In the genomic region with DNA sequence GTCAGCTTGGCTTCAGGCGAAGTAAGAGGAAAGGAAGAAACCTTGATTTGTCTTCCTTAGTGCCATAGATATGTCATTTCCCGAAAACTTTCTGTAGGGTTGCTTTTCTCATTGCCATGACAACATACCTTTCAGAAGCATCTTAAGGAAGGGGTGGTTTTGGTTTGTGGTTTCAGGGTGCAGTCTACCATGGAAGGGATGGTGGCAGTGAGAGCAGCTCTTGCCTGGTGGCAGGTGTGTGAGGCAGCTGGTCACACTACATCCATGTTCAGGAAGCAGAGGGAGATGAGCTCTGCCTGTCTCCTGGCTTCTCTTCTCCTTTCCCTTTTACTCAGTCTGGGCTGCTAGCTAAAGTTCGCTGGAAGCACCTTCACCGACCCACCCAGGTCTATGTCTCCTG, we compare ENCODE assay signal across 26 mouse cellular contexts.
"Had no signal": no experiment of that assay in that cellular context is flagged by ENCODE, and none has a peak within 500 bp of the region (broad histone marks: within the 10 kb centered on the region; RNA-seq: fewer than 3 reads in every experiment).

No protein-coding gene starts in this region.

- DNase-seq: gastrocnemius, postnatal 14 days; gastrocnemius, postnatal 36 days; heart, adult 11 months; heart, adult 2 months; heart, postnatal 4 days; kidney, adult 18-20 months; kidney, adult 8-10 months; kidney, postnatal 10 days; kidney, postnatal 25 days; kidney, postnatal 4 days; liver had no signal

- H3K9me3 ChIP-seq: heart, embryonic 13.5 days; heart, embryonic 15.5 days; hindbrain, embryonic 10.5 days; hindbrain, embryonic 12.5 days; intestine, embryonic 15.5 days; limb, embryonic 10.5 days; limb, embryonic 12.5 days had no signal

- H3K4me3 ChIP-seq: heart, adult 2 months; heart, embryonic 13.5 days; heart, embryonic 15.5 days; hindbrain, embryonic 10.5 days; hindbrain, embryonic 12.5 days; intestine, embryonic 15.5 days; layer of hippocampus, adult 2 months; left cerebral cortex, adult 2 months; limb, embryonic 10.5 days; limb, embryonic 12.5 days had no signal

- H3K4me2 ChIP-seq: heart, embryonic 11.5 days; heart, embryonic 13.5 days; heart, embryonic 15.5 days; hindbrain, embryonic 12.5 days; hindbrain, embryonic 14.5 days; intestine, embryonic 15.5 days; limb, embryonic 12.5 days; liver, embryonic 11.5 days had no signal

- H3K4me1 ChIP-seq: hindbrain, embryonic 12.5 days; intestine, embryonic 15.5 days; limb, embryonic 10.5 days had no signal

- H3K9ac ChIP-seq: heart, embryonic 13.5 days; heart, embryonic 15.5 days; hindbrain, embryonic 12.5 days; hindbrain, embryonic 14.5 days; intestine, embryonic 15.5 days; limb, embryonic 12.5 days had no signal

- H3K27ac ChIP-seq: heart, adult 2 months; heart, embryonic 13.5 days; heart, embryonic 15.5 days; hindbrain, embryonic 10.5 days; hindbrain, embryonic 12.5 days; hindbrain, embryonic 14.5 days; intestine, embryonic 15.5 days; layer of hippocampus, adult 2 months; left cerebral cortex, adult 2 months; limb, embryonic 10.5 days; limb, embryonic 12.5 days had no signal

- H3K36me3 ChIP-seq: heart, embryonic 13.5 days; heart, embryonic 15.5 days; hindbrain, embryonic 10.5 days; hindbrain, embryonic 12.5 days; intestine, embryonic 15.5 days; limb, embryonic 10.5 days; limb, embryonic 12.5 days had no signal

- ATAC-seq: hindbrain, embryonic 16.5 days; inflammation-experienced regulatory T-cells, adult 6 months; intestine, embryonic 15.5 days; intestine, postnatal 0 days had no signal

- H3K27me3 ChIP-seq: heart, embryonic 13.5 days; heart, embryonic 15.5 days; hindbrain, embryonic 12.5 days; intestine, embryonic 15.5 days; limb, embryonic 12.5 days had no signal
